Mouse (Mus musculus) kidney, adult 2 months (tissue): ENCODE measurements at regions not wholly inside any gene's neighbourhood (a gene's known extent, or its start where the extent isn't known, plus 50 kb on each side); places are given as distances from the start of the nearest gene placed in this dataset.

Experiments
- DNase-seq: peaks from one replicate; pipeline ENCODE4 v3.0.0; 2021
- H3K27ac ChIP-seq: fragments of 200-500 bp; 2 replicates; pipeline ENCODE4 v1.5.1; 2012; ENCODE audit warnings: low read depth, low read length, control low read depth, inconsistent platforms; ENCODE audit not compliant: insufficient read depth
- H3K27me3 ChIP-seq: fragments of 200-500 bp; replicated peaks from 2 replicates; pipeline ENCODE4 v1.6.1; 2012; ENCODE audit warnings: mild to moderate bottlenecking, moderate library complexity, low read length, inconsistent platforms; ENCODE audit not compliant: control insufficient read depth, insufficient read depth
- H3K36me3 ChIP-seq: fragments of 200-500 bp; 2 replicates; pipeline ENCODE4 v1.6.1; 2012; ENCODE audit warnings: mild to moderate bottlenecking, moderate library complexity, low read length, inconsistent platforms; ENCODE audit not compliant: control insufficient read depth, insufficient read depth
- H3K4me1 ChIP-seq: fragments of 200-500 bp; 2 replicates; pipeline ENCODE4 v1.6.1; 2011; ENCODE audit warnings: low read length; ENCODE audit not compliant: control insufficient read depth, insufficient read depth
- H3K4me3 ChIP-seq: fragments of 200-500 bp; 2 replicates; pipeline ENCODE4 v1.5.1; 2011; ENCODE audit warnings: mild to moderate bottlenecking, low read depth, low read length, control low read depth; ENCODE audit not compliant: insufficient read depth
- CTCF ChIP-seq: fragments of 200-500 bp; conservative IDR thresholded peaks from 2 replicates; pipeline ENCODE4 v1.5.1; 2011; ENCODE audit warnings: low read depth, mild to moderate bottlenecking, control low read depth, low read length, moderate library complexity, mixed read lengths; ENCODE audit not compliant: insufficient read depth, insufficient read length
- POLR2A ChIP-seq: fragments of 200-500 bp; IDR thresholded peaks from one replicate; pipeline ENCODE4 v1.6.1; 2011; ENCODE audit warnings: low read depth, low read length, control low read depth
- WGBS: fragments of 180-500 bp; shearing (Covaris S2); methylation state at CpG from one replicate; pipeline ENCODE4 v1.1.7; 2018; 5-methylcytosine and 5-hydroxymethylcytosine counted together

GRCm38 (mm10) chr2:178969732-178970131 is 472.5 kb upstream of the Cdh4 start:
- no peak for DNase-seq
- no peak overlapping the region for H3K4me3 ChIP-seq
- no peaks in the 10 kb centered on the region for H3K4me1 ChIP-seq
- H3K27me3 ChIP-seq = no peaks in the 10 kb centered on the region
- H3K36me3 ChIP-seq = no peaks in the 10 kb centered on the region
- H3K27ac ChIP-seq = no peak overlapping the region
- no peak for TF ChIP-seq CTCF
- TF ChIP-seq POLR2A = no peak
- 61% methylated on average over 10 of the region's 10 CpGs for WGBS

- Histone ChIP-seq H3K27ac (no peak overlapping the region), H3K4me1 (no peaks in the 10 kb centered on the region), H3K4me3 (no peak overlapping the region), H3K36me3 (no peaks in the 10 kb centered on the region), H3K27me3 (no peaks in the 10 kb centered on the region)
- WGBS = 95% methylated on average over 4 of the region's 4 CpGs
- no peak for DNase-seq
- no peak for TF ChIP-seq CTCF
- TF ChIP-seq POLR2A = no peak
Observed at GRCm38 (mm10) chr2:178975366-178975765, 466.9 kb upstream of the Cdh4 start.

GRCm38 (mm10) chr2:178976046-178976445 is 466.2 kb upstream of the Cdh4 start:
- Histone ChIP-seq H3K27me3 (no peaks in the 10 kb centered on the region), H3K4me1 (no peaks in the 10 kb centered on the region), H3K36me3 (no peaks in the 10 kb centered on the region), H3K4me3 (no peak overlapping the region), H3K27ac (no peak overlapping the region)
- WGBS = 69% methylated on average over 6 of the region's 6 CpGs
- no peak for DNase-seq
- no peak for TF ChIP-seq POLR2A
- TF ChIP-seq CTCF = no peak

- Histone ChIP-seq H3K36me3 (no peaks in the 10 kb centered on the region), H3K27me3 (no peaks in the 10 kb centered on the region), H3K4me3 (no peak overlapping the region), H3K4me1 (no peaks in the 10 kb centered on the region), H3K27ac (no peak overlapping the region)
- no peak for TF ChIP-seq POLR2A
- no peak for TF ChIP-seq CTCF
- no peak for DNase-seq
- WGBS = 68% methylated on average over 3 of the region's 3 CpGs
Observed at GRCm38 (mm10) chr2:178976495-178976894, 465.7 kb upstream of the Cdh4 start.

- TF ChIP-seq POLR2A (no peak), CTCF (no peak)
- no peak for DNase-seq
- H3K27me3 ChIP-seq = no peaks in the 10 kb centered on the region
- 88% methylated on average over 9 of the region's 9 CpGs for WGBS
- no peaks in the 10 kb centered on the region for H3K36me3 ChIP-seq
- no peak overlapping the region for H3K27ac ChIP-seq
- no peak overlapping the region for H3K4me3 ChIP-seq
- no peaks in the 10 kb centered on the region for H3K4me1 ChIP-seq
Observed at GRCm38 (mm10) chr2:178979451-178979850, 462.8 kb upstream of the Cdh4 start.

- no peak for TF ChIP-seq POLR2A
- TF ChIP-seq CTCF = no peak
- WGBS = 35% methylated on average over 7 of the region's 7 CpGs
- DNase-seq = no peak
Observed at GRCm38 (mm10) chr2:178981736-178982502, 460.3 kb upstream of the Cdh4 start.

GRCm38 (mm10) chr2:178983801-178984200 is 458.4 kb upstream of the Cdh4 start:
- no peak overlapping the region for H3K27ac ChIP-seq
- no peak overlapping the region for H3K4me3 ChIP-seq
- TF ChIP-seq CTCF = no peak
- no peak for TF ChIP-seq POLR2A
- no peaks in the 10 kb centered on the region for H3K4me1 ChIP-seq
- 95% methylated on average over 8 of the region's 8 CpGs for WGBS
- H3K27me3 ChIP-seq = no peaks in the 10 kb centered on the region
- DNase-seq = no peak
- H3K36me3 ChIP-seq = no peaks in the 10 kb centered on the region

More at GRCm38 (mm10) chr2:178981736-178982502, 460.3 kb upstream of the Cdh4 start:
- Histone ChIP-seq H3K4me1 (no peaks in the 10 kb centered on the region), H3K36me3 (no peaks in the 10 kb centered on the region), H3K27ac (no peak overlapping the region), H3K4me3 (no peak overlapping the region), H3K27me3 (no peaks in the 10 kb centered on the region)
